Mouse (Mus musculus) MEL (cell line): ENCODE results near the gene Rrm1. TPM values are rescaled to one million over a fixed set of nuclear protein-coding genes. Genes with fewer than 3 reads are reported as not detected.

ENCODE experiments used
- DNase-seq: peaks from one replicate; pipeline ENCODE4 v3.0.0; 2011; ENCODE audit warnings: low read depth, low spot score
- H3K27ac ChIP-seq: 2 replicates; pipeline ENCODE4 v1.5.1; 2012; ENCODE audit warnings: low read depth, mild to moderate bottlenecking, control low read depth, low read length, moderate library complexity; ENCODE audit not compliant: control insufficient read depth
- H3K27me3 ChIP-seq, 2 experiments: fragments of 150-350 bp in 1 of 2; sonication (generic) in 1 of 2; 2 replicates each; pipeline ENCODE4 v1.6.1; 2012; ENCODE audit warnings: low read length in 2 of 2, mild to moderate bottlenecking in 2 of 2, improper control_type of control experiment in 1 of 2, moderate library complexity in 1 of 2; ENCODE audit not compliant: insufficient read depth in 2 of 2, control insufficient read depth in 1 of 2
- H3K36me3 ChIP-seq, 2 experiments: 2 replicates each; pipeline ENCODE4 v1.6.1; 2012 to 2014; ENCODE audit warnings: low read length in 2 of 2, improper control_type of control experiment in 1 of 2, inconsistent platforms in 1 of 2, mild to moderate bottlenecking in 1 of 2; ENCODE audit not compliant: insufficient read depth in 2 of 2, control insufficient read depth in 1 of 2
- H3K4me1 ChIP-seq, 2 experiments: fragments of 150-350 bp in 1 of 2; sonication (generic) in 1 of 2; 2 replicates each; pipeline ENCODE4 v1.6.1; 2012; ENCODE audit warnings: low read length in 2 of 2, improper control_type of control experiment in 1 of 2, mild to moderate bottlenecking in 1 of 2; ENCODE audit not compliant: insufficient read depth in 2 of 2, control insufficient read depth in 1 of 2
- H3K4me3 ChIP-seq, 2 experiments: fragments of 150-350 bp in 1 of 2; sonication (generic) in 1 of 2; 2 replicates each; pipeline ENCODE4 v1.5.1; 2012; ENCODE audit warnings: low read depth in 2 of 2, low read length in 2 of 2, mild to moderate bottlenecking in 2 of 2, moderate library complexity in 2 of 2, control low read depth in 1 of 2, improper control_type of control experiment in 1 of 2; ENCODE audit not compliant: control insufficient read depth in 1 of 2, insufficient read depth in 1 of 2
- H3K79me2 ChIP-seq: 2 replicates; pipeline ENCODE4 v1.6.1; 2012; ENCODE audit warnings: mild to moderate bottlenecking, low read length, moderate library complexity; ENCODE audit not compliant: control insufficient read depth, poor library complexity, insufficient read depth
- H3K9ac ChIP-seq: 2 replicates; pipeline ENCODE4 v1.6.1; 2012; ENCODE audit warnings: low read depth, mild to moderate bottlenecking, control low read depth, low read length, moderate library complexity; ENCODE audit not compliant: control insufficient read depth, poor library complexity, severe bottlenecking
- H3K9me3 ChIP-seq: fragments of 150-350 bp; sonication (generic); replicated peaks from 2 replicates; pipeline ENCODE4 v1.6.1; 2012; ENCODE audit warnings: mild to moderate bottlenecking, low read length, improper control_type of control experiment, moderate library complexity; ENCODE audit not compliant: insufficient read depth
- CTCF ChIP-seq, 3 experiments: IDR thresholded peaks in 2 of 3; conservative IDR thresholded peaks in 1 of 3; 2 replicates each; pipeline ENCODE4 v1.5.1; 2011 to 2012; ENCODE audit warnings: low read length in 3 of 3, low read depth in 2 of 3, mild to moderate bottlenecking in 2 of 3, improper control_type of control experiment in 1 of 3, inconsistent platforms in 1 of 3, mixed read lengths in 1 of 3, moderate library complexity in 1 of 3; ENCODE audit not compliant: control insufficient read depth in 1 of 3, insufficient read depth in 1 of 3, poor library complexity in 1 of 3, severe bottlenecking in 1 of 3
- EP300 ChIP-seq, 2 experiments: IDR thresholded peaks; 2 replicates each; pipeline ENCODE4 v1.6.1; 2011; ENCODE audit warnings: improper control_type of control experiment in 2 of 2, low read length in 2 of 2, low read depth in 1 of 2, mild to moderate bottlenecking in 1 of 2
- ETS1 ChIP-seq: IDR thresholded peaks from 2 replicates; pipeline ENCODE4 v1.6.1; 2012; ENCODE audit warnings: low read depth, mild to moderate bottlenecking, inconsistent platforms, low read length, improper control_type of control experiment, moderate library complexity
- GABPA ChIP-seq: IDR thresholded peaks from 2 replicates; pipeline ENCODE4 v1.6.1; 2012; ENCODE audit warnings: low read depth, mild to moderate bottlenecking, inconsistent platforms, low read length, improper control_type of control experiment, moderate library complexity
- KAT2A ChIP-seq: conservative IDR thresholded peaks from 2 replicates; pipeline ENCODE4 v1.6.1; 2012; ENCODE audit warnings: low read depth, low read length, improper control_type of control experiment, inconsistent platforms
- MAX ChIP-seq: IDR thresholded peaks from 2 replicates; pipeline ENCODE4 v1.6.1; 2011; ENCODE audit warnings: low read length, improper control_type of control experiment
- MEF2A ChIP-seq: IDR thresholded peaks from 2 replicates; pipeline ENCODE4 v1.6.1; 2014; ENCODE audit warnings: low read depth, mild to moderate bottlenecking, inconsistent platforms, low read length, improper control_type of control experiment; ENCODE audit not compliant: poor library complexity, insufficient replicate concordance, severe bottlenecking; ENCODE audit errors: extremely low read depth
- MYB ChIP-seq: IDR thresholded peaks from 2 replicates; pipeline ENCODE4 v1.6.1; 2011; ENCODE audit warnings: mild to moderate bottlenecking, low read depth, low read length, improper control_type of control experiment
- POLR2A ChIP-seq, 2 experiments: IDR thresholded peaks; 2 replicates each; pipeline ENCODE4 v1.6.1; 2011 to 2012; ENCODE audit warnings: low read length in 2 of 2, mild to moderate bottlenecking in 2 of 2, control low read depth in 1 of 2, improper control_type of control experiment in 1 of 2, low read depth in 1 of 2, moderate library complexity in 1 of 2; ENCODE audit not compliant: control insufficient read depth in 1 of 2, insufficient read depth in 1 of 2, poor library complexity in 1 of 2
- POLR2AphosphoS2 ChIP-seq: IDR thresholded peaks from 2 replicates; pipeline ENCODE4 v1.6.1; 2011; ENCODE audit warnings: low read length, improper control_type of control experiment
- POLR2AphosphoS5 ChIP-seq: IDR thresholded peaks from 2 replicates; pipeline ENCODE4 v1.6.1; 2012; ENCODE audit warnings: low read depth, borderline replicate concordance, mild to moderate bottlenecking, inconsistent platforms, low read length, moderate library complexity, mixed read lengths
- RAD21 ChIP-seq: IDR thresholded peaks from 2 replicates; pipeline ENCODE4 v1.6.1; 2011; ENCODE audit warnings: mild to moderate bottlenecking, low read depth, low read length, improper control_type of control experiment
- RCOR1 ChIP-seq: IDR thresholded peaks from 2 replicates; pipeline ENCODE4 v1.6.1; 2012; ENCODE audit warnings: low read depth, mild to moderate bottlenecking, inconsistent platforms, low read length, improper control_type of control experiment
- SMC3 ChIP-seq: IDR thresholded peaks from 2 replicates; pipeline ENCODE4 v1.6.1; 2011; ENCODE audit warnings: low read depth, low read length, improper control_type of control experiment
- USF1 ChIP-seq: IDR thresholded peaks from 2 replicates; pipeline ENCODE4 v1.6.1; 2014; ENCODE audit warnings: low read depth, mild to moderate bottlenecking, inconsistent platforms, low read length, improper control_type of control experiment, moderate library complexity
- ZC3H11A ChIP-seq: IDR thresholded peaks from 2 replicates; pipeline ENCODE4 v1.6.1; 2012; ENCODE audit warnings: low read depth, mild to moderate bottlenecking, inconsistent platforms, low read length, improper control_type of control experiment
- ZKSCAN1 ChIP-seq: IDR thresholded peaks from 2 replicates; pipeline ENCODE4 v1.6.1; 2012; ENCODE audit warnings: low read depth, mild to moderate bottlenecking, inconsistent platforms, low read length, improper control_type of control experiment, moderate library complexity
- ZNF384 ChIP-seq: IDR thresholded peaks from 2 replicates; pipeline ENCODE4 v1.6.1; 2012; ENCODE audit warnings: low read depth, mild to moderate bottlenecking, inconsistent platforms, low read length, improper control_type of control experiment
- polyA plus RNA-seq, 2 experiments: library from polyadenylated mRNA; stranded (reverse) in 1 of 2; unstranded in 1 of 2; fragments of >175 nt in 1 of 2; fragments of >200 nt in 1 of 2; gene quantifications; 2 replicates each; pipeline versions ENCODE4 v1.2.1 to v1.2.4; 2012; ENCODE audit warnings: low replicate concordance in 2 of 2, low read depth in 1 of 2; ENCODE audit not compliant: insufficient read length in 2 of 2, insufficient read depth in 1 of 2, missing spikeins in 1 of 2
- total RNA-seq: library from RNA; depleted of rRNA; stranded (reverse); fragments of 300-350 nt; gene quantifications from 2 replicates; pipeline ENCODE4 v1.2.3, GENCODE M21; 2012

Rrm1 gene
- total and polyA plus RNA-seq, 3 experiments: 147 to 228 TPM; not detected in 1

DNA sequence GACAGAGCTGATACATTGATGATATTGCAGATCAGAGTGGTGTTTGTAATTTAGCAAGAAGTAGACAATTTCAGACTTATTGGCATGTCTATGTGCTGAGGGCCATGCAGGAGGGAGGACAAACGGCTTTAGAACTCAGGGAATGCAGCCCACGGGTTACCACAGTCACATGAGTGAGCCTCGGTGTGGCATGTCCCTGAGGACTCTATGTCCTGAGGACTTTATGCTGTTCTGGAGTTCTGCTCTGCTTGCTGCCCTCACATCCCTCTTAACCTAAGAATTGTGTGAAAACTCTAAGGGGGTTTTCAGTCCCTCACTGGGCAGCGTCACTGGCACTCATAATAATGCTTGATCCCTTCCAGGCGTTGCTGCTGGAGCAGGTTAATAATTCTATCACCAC is 31.2 kb downstream of the Rrm1 start:
- H3K9ac ChIP-seq: no peak overlapping the region
- no peaks in the 10 kb centered on the region for H3K4me1 ChIP-seq
- H3K4me3 ChIP-seq: no peak overlapping the region
- no peaks in the 10 kb centered on the region for H3K27me3 ChIP-seq
- H3K36me3 ChIP-seq: peaks cover 0 to 11% of the 10 kb centered on the region in 2 experiments; a peak in 2 of 4 replicates
- H3K9me3 ChIP-seq: no peaks in the 10 kb centered on the region
- H3K27ac ChIP-seq: no peak overlapping the region
- no peak for TF ChIP-seq MYB
- no peak for TF ChIP-seq SMC3
- TF ChIP-seq RCOR1: no peak
- no peak for TF ChIP-seq ZC3H11A
- TF ChIP-seq POLR2A (IDR thresholded peaks at IDR 0.05; ENCODE audit: control insufficient read depth in 1 of 2, insufficient read depth in 1 of 2, low read depth in 1 of 2, low read length in 2 of 2, poor library complexity in 1 of 2): no peak
- TF ChIP-seq GABPA: no peak
- no peak for TF ChIP-seq USF1
- no peaks in the 10 kb centered on the region for H3K79me2 ChIP-seq
- DNase-seq: no peak

DNA sequence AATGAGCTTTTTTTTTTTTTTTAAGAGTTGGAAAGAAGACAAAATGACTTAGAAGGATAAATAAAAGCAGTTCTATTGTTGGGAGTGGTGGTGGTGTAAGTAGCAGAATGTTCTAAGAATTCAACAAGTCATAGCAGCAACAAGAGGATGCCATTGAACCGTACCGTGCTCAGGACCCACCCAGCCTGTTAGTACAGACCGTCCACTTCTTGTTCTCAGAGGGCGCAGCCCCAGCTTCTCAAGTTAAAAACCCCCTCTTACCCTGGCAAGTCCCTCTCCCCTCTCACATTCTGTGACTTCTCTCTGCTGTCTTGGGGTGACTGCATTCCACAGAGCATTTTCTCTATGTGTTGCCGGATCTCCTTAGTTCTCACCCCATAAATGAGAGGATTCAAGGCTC is 35.1 kb downstream of the Rrm1 start:
- Histone ChIP-seq H3K36me3 (no peaks in the 10 kb centered on the region), H3K4me1 (no peaks in the 10 kb centered on the region), H3K27me3 (no peaks in the 10 kb centered on the region), H3K9ac (no peak overlapping the region), H3K9me3 (no peaks in the 10 kb centered on the region), H3K4me3 (no peak overlapping the region)
- no peak for DNase-seq
- TF ChIP-seq POLR2A (IDR thresholded peaks at IDR 0.05; ENCODE audit: control insufficient read depth in 1 of 2, insufficient read depth in 1 of 2, low read depth in 1 of 2, low read length in 2 of 2, poor library complexity in 1 of 2): no peak
- TF ChIP-seq MAX: no peak
- no peak for TF ChIP-seq ETS1
- no peak for TF ChIP-seq EP300 (IDR thresholded peaks at IDR 0.05; ENCODE audit: low read depth in 1 of 2, low read length in 2 of 2)
- TF ChIP-seq MEF2A: no peak
- TF ChIP-seq POLR2AphosphoS2: no peak
- no peak for TF ChIP-seq KAT2A
- TF ChIP-seq POLR2AphosphoS5: no peak
- TF ChIP-seq RAD21: no peak
- TF ChIP-seq ZNF384: no peak
- no peak for TF ChIP-seq CTCF (IDR thresholded peaks at IDR 0.05 in 2 of 3, conservative IDR thresholded peaks at IDR 0.05 in 1 of 3; ENCODE audit: control insufficient read depth in 1 of 3, insufficient read depth in 1 of 3, low read depth in 2 of 3, low read length in 3 of 3, poor library complexity in 1 of 3, severe bottlenecking in 1 of 3)
- TF ChIP-seq ZKSCAN1: no peak
- TF ChIP-seq, all 39 proteins: peak for 0
- H3K79me2 ChIP-seq: no peaks in the 10 kb centered on the region
- H3K27ac ChIP-seq: no peak overlapping the region
